Mouse (Mus musculus): ENCODE data around the gene Map6.

DNA sequence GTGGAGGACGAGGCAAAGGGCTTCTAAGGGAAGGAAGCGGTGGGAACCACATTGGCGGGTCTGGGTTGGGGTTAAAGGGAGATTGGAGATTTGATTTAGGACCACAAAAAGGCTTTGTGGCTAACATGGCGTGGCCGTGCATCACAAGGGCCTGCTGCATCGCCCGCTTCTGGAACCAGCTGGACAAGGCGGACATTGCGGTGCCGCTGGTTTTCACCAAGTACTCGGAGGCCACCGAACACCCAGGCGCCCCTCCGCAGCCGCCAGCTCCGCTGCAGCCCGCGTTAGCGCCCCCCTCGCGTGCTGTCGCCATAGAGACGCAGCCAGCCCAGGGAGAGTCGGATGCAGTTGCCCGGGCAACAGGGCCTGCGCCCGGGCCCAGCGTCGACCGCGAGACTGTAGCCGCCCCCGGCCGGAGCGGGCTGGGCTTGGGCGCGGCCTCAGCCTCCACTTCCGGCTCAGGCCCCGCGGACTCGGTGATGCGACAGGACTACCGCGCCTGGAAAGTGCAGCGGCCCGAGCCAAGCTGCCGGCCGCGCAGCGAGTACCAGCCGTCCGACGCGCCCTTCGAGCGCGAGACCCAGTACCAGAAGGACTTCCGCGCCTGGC lies 754 bp downstream of the Map6 start:
- TF ChIP-seq CTCF (IDR thresholded peaks at IDR 0.05; ENCODE audit: low read depth), result no peak
- no peak for TF ChIP-seq EP300 (optimal IDR thresholded peaks at IDR 0.05)
